Mouse (Mus musculus) CH12.LX (cell line): ENCODE measurements at regions not wholly inside any gene's neighbourhood (a gene's known extent, or its start where the extent isn't known, plus 50 kb on each side); places are given as distances from the start of the nearest gene placed in this dataset.

Source experiments
- DNase-seq: peaks from one replicate; pipeline ENCODE4 v3.0.0-alpha.2; 2013; ENCODE audit errors: extremely low read depth
- H3K27ac ChIP-seq: 2 replicates; pipeline ENCODE4 v1.5.1; 2012; ENCODE audit warnings: low read depth, mild to moderate bottlenecking, control low read depth, moderate library complexity; ENCODE audit not compliant: insufficient read depth
- H3K27me3 ChIP-seq: replicated peaks from 2 replicates; pipeline ENCODE3; 2012; ENCODE audit warnings: inconsistent platforms
- H3K36me3 ChIP-seq, 2 experiments: replicated peaks in 1 of 2; 2 replicates each; pipeline versions ENCODE3 to v1.6.1; 2012; ENCODE audit warnings: inconsistent platforms in 1 of 2, low read length in 1 of 2, mild to moderate bottlenecking in 1 of 2, mixed read lengths in 1 of 2, moderate library complexity in 1 of 2; ENCODE audit not compliant: control insufficient read depth in 1 of 2, insufficient read depth in 1 of 2
- H3K4me1 ChIP-seq, 2 experiments: 2 replicates each; pipeline ENCODE4 v1.6.1; 2012; ENCODE audit warnings: inconsistent platforms in 1 of 2, moderate library complexity in 1 of 2; ENCODE audit not compliant: insufficient read depth in 2 of 2, control insufficient read depth in 1 of 2
- H3K4me2 ChIP-seq: 2 replicates; pipeline ENCODE4 v1.6.1; 2012; ENCODE audit warnings: low read depth, mild to moderate bottlenecking, control low read depth; ENCODE audit not compliant: poor library complexity, insufficient read depth, severe bottlenecking
- H3K4me3 ChIP-seq, 3 experiments: fragments of 150-350 bp in 1 of 3; sonication (generic) in 1 of 3; replicated peaks in 1 of 3; 2 replicates each; pipeline versions ENCODE3 to v1.5.1; 2011 to 2012; ENCODE audit warnings: low read depth in 2 of 3, low read length in 2 of 3, mild to moderate bottlenecking in 2 of 3, moderate library complexity in 2 of 3, control low read depth in 1 of 3, improper control_type of control experiment in 1 of 3, inconsistent platforms in 1 of 3, mixed read lengths in 1 of 3; ENCODE audit not compliant: poor library complexity in 1 of 3
- H3K79me2 ChIP-seq: replicated peaks from 2 replicates; pipeline ENCODE4 v1.6.1; 2012; ENCODE audit warnings: mild to moderate bottlenecking, moderate library complexity; ENCODE audit not compliant: control insufficient read depth, poor library complexity, insufficient read depth, severe bottlenecking; ENCODE audit errors: extremely low read depth
- H3K9ac ChIP-seq: 2 replicates; pipeline ENCODE4 v1.6.1; 2012; ENCODE audit warnings: low read depth, mild to moderate bottlenecking, control low read depth, moderate library complexity; ENCODE audit not compliant: insufficient read depth
- H3K9me3 ChIP-seq: replicated peaks from 2 replicates; pipeline ENCODE3; 2012; ENCODE audit warnings: low read length, inconsistent platforms, mixed read lengths
- BHLHE40 ChIP-seq: IDR thresholded peaks from 2 replicates; pipeline ENCODE4 v1.6.1; 2011; ENCODE audit warnings: mild to moderate bottlenecking, low read depth, low read length, improper control_type of control experiment
- CHD1 ChIP-seq: IDR thresholded peaks from 2 replicates; pipeline ENCODE4 v1.6.1; 2012; ENCODE audit warnings: low read depth, low read length, improper control_type of control experiment, inconsistent platforms
- CHD2 ChIP-seq: IDR thresholded peaks from 2 replicates; pipeline ENCODE4 v1.6.1; 2011; ENCODE audit warnings: low read length, improper control_type of control experiment
- ELF1 ChIP-seq: IDR thresholded peaks from 2 replicates; pipeline ENCODE4 v1.6.1; 2014; ENCODE audit warnings: low read depth, mild to moderate bottlenecking, inconsistent platforms, low read length, improper control_type of control experiment
- EP300 ChIP-seq: IDR thresholded peaks from 2 replicates; pipeline ENCODE4 v1.6.1; 2011; ENCODE audit warnings: low read length, improper control_type of control experiment
- ETS1 ChIP-seq: conservative IDR thresholded peaks from 2 replicates; pipeline ENCODE4 v1.6.1; 2012; ENCODE audit warnings: low read depth, mild to moderate bottlenecking, inconsistent platforms, low read length, improper control_type of control experiment, moderate library complexity
- GABPA ChIP-seq: IDR thresholded peaks from 2 replicates; pipeline ENCODE4 v1.6.1; 2012; ENCODE audit warnings: low read depth, low read length, improper control_type of control experiment, inconsistent platforms; ENCODE audit not compliant: insufficient replicate concordance
- HCFC1 ChIP-seq: IDR thresholded peaks from 2 replicates; pipeline ENCODE4 v1.6.1; 2012; ENCODE audit warnings: low read depth, mild to moderate bottlenecking, inconsistent platforms, low read length, improper control_type of control experiment
- IRF4 ChIP-seq: IDR thresholded peaks from 2 replicates; pipeline ENCODE4 v1.6.1; 2014; ENCODE audit warnings: low read depth, mild to moderate bottlenecking, inconsistent platforms, low read length, improper control_type of control experiment
- JUN ChIP-seq: IDR thresholded peaks from 2 replicates; pipeline ENCODE4 v1.6.1; 2011; ENCODE audit warnings: low read depth, mild to moderate bottlenecking, low read length, improper control_type of control experiment, moderate library complexity; ENCODE audit not compliant: insufficient read depth
- JUND ChIP-seq: conservative IDR thresholded peaks from 2 replicates; pipeline ENCODE4 v1.6.1; 2011; ENCODE audit warnings: low read depth, low read length, improper control_type of control experiment
- MAFK ChIP-seq: IDR thresholded peaks from 2 replicates; pipeline ENCODE4 v1.6.1; 2011; ENCODE audit warnings: low read length, improper control_type of control experiment; ENCODE audit not compliant: insufficient replicate concordance
- MAX ChIP-seq: IDR thresholded peaks from 2 replicates; pipeline ENCODE4 v1.6.1; 2011; ENCODE audit warnings: low read length, improper control_type of control experiment
- MAZ ChIP-seq: IDR thresholded peaks from 2 replicates; pipeline ENCODE4 v1.6.1; 2012; ENCODE audit warnings: low read depth, mild to moderate bottlenecking, inconsistent platforms, low read length, improper control_type of control experiment, moderate library complexity
- MEF2A ChIP-seq: IDR thresholded peaks from 2 replicates; pipeline ENCODE4 v1.6.1; 2014; ENCODE audit warnings: low read depth, mild to moderate bottlenecking, inconsistent platforms, low read length, improper control_type of control experiment, borderline replicate concordance
- MXI1 ChIP-seq: IDR thresholded peaks from 2 replicates; pipeline ENCODE4 v1.6.1; 2011; ENCODE audit warnings: mild to moderate bottlenecking, low read depth, low read length, improper control_type of control experiment
- MYC ChIP-seq: IDR thresholded peaks from 2 replicates; pipeline ENCODE4 v1.6.1; 2011; ENCODE audit warnings: low read depth, mild to moderate bottlenecking, improper control_type of control experiment, low read length
- PAX5 ChIP-seq: IDR thresholded peaks from 2 replicates; pipeline ENCODE4 v1.6.1; 2012; ENCODE audit warnings: low read length, inconsistent platforms, mixed read lengths
- POLR2A ChIP-seq: IDR thresholded peaks from 2 replicates; pipeline ENCODE4 v1.6.1; 2011; ENCODE audit warnings: low read depth, mild to moderate bottlenecking, improper control_type of control experiment, low read length
- RAD21 ChIP-seq: IDR thresholded peaks from 2 replicates; pipeline ENCODE4 v1.6.1; 2011; ENCODE audit warnings: low read depth, mild to moderate bottlenecking, low read length, improper control_type of control experiment, moderate library complexity
- RCOR1 ChIP-seq: conservative IDR thresholded peaks from 2 replicates; pipeline ENCODE4 v1.6.1; 2012; ENCODE audit warnings: low read depth, mild to moderate bottlenecking, inconsistent platforms, low read length, improper control_type of control experiment
- SIN3A ChIP-seq: IDR thresholded peaks from 2 replicates; pipeline ENCODE4 v1.6.1; 2012; ENCODE audit warnings: low read length, improper control_type of control experiment, inconsistent platforms
- TCF12 ChIP-seq: IDR thresholded peaks from 2 replicates; pipeline ENCODE4 v1.6.1; 2014; ENCODE audit warnings: low read depth, mild to moderate bottlenecking, inconsistent platforms, low read length, improper control_type of control experiment
- USF1 ChIP-seq: IDR thresholded peaks from 2 replicates; pipeline ENCODE4 v1.6.1; 2014; ENCODE audit warnings: low read depth, mild to moderate bottlenecking, inconsistent platforms, low read length, improper control_type of control experiment
- USF2 ChIP-seq: conservative IDR thresholded peaks from 2 replicates; pipeline ENCODE4 v1.6.1; 2011; ENCODE audit warnings: low read depth, low read length, improper control_type of control experiment
- ZC3H11A ChIP-seq: IDR thresholded peaks from 2 replicates; pipeline ENCODE4 v1.6.1; 2012; ENCODE audit warnings: low read depth, mild to moderate bottlenecking, inconsistent platforms, low read length, improper control_type of control experiment
- dilution Hi-C: fragments of 300-500 bp; cut with MboI; formaldehyde crosslinking; loops from 2 replicates; pipeline ENCODE4 v1.14.3; 2020; ENCODE audit warnings: low sequenced_read_pairs; ENCODE audit not compliant: extremely low pct_unique_long_range_greater_than_20kb, extremely low pct_ligation_motif_present
- in situ Hi-C: fragments of 300-500 bp; cut with MboI; formaldehyde crosslinking; loops from 3 replicates; pipeline ENCODE4 v1.14.3; 2019; ENCODE audit warnings: low sequenced_read_pairs, low pct_ligation_motif_present, low pct_unique_long_range_greater_than_20kb, mixed read lengths

DNA sequence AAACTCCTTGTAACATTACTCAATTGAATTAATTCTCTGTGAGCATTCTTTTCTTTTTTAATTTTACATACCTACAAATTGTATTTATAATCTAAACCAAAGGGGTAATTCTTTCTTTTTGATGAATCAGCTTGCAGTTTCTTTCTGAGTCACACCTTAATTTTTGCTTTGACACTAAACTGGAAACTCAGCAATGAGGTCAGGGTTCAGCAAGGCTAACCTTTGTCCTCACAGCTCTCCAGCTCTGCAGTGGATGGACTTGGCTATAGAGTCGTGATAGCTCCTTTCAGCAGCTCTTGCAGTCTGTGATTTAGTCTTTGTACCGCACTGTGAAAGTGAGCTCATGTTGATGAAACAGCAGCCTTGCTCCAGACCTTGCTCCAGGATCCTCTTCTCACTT, 1093.0 kb upstream of the 2610301B20Rik start:
- peak; percentile 35 for DNase-seq
- dilution Hi-C loops (no loop called here), in situ Hi-C loops (no loop called here)

DNA sequence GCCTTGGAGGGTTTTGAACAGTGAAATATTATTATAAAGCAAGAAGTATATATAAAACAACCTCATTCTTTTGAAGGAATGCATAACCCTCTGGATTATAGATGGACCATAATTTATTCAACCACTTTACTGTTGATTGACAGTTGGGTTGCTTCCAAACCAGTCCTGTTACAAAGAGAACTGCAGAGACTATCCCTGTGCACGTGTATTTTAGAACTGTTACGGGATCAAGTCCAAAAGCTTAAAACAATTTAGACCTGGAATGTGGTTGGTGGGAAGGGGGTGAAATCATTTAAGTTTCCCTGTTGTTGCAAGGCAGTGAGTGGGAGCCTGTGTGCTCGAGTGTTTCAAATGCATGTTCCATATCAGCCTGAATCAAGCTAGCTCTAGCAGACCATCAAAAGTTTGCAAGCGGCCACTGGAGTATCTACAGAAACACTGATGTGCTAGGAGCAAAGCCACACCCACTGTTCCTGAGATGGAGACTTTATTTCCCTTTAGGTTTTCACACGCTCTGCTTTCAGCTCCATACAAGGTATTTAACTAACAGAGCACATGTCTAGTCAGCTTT, 1086.4 kb upstream of the 2610301B20Rik start:
- in situ Hi-C loops, result no loop called here

More for the DNA sequence above, 1093.0 kb upstream of the 2610301B20Rik start:
- no peak overlapping the region for H3K4me2 ChIP-seq
- H3K4me1 ChIP-seq, result peaks cover 7 to 11% of the 10 kb centered on the region in 2 experiments
- TF ChIP-seq POLR2A, result no peak
- no peak for TF ChIP-seq RAD21
- no peak for TF ChIP-seq CHD2
- peak; percentile 90 for TF ChIP-seq JUND
- peak; percentile 61; the same call in 1 of the 2 replicates for TF ChIP-seq MAFK
- no peak for TF ChIP-seq MXI1
- no peak for TF ChIP-seq USF1
- no peak for TF ChIP-seq CHD1
- TF ChIP-seq GABPA, result no peak
- no peak for TF ChIP-seq MEF2A
- TF ChIP-seq PAX5, result no peak
- no peak for TF ChIP-seq MYC
- TF ChIP-seq TCF12, result no peak
- peak; percentile 74 for TF ChIP-seq EP300
- TF ChIP-seq RCOR1, result no peak
- no peak for TF ChIP-seq USF2
- TF ChIP-seq ETS1, result 0 out of 2 replicates have a peak, but pooled peaks have one; percentile 23
- TF ChIP-seq ELF1, result no peak
- TF ChIP-seq JUN, result peak; percentile 84
- TF ChIP-seq HCFC1, result no peak
- TF ChIP-seq BHLHE40, result no peak
- TF ChIP-seq SIN3A, result no peak
- peak; percentile 83; the same call in 1 of the 2 replicates for TF ChIP-seq IRF4
- TF ChIP-seq MAZ, result no peak
- no peak for TF ChIP-seq ZC3H11A
- no peak overlapping the region for H3K27ac ChIP-seq
- H3K27me3 ChIP-seq, result no peaks in the 10 kb centered on the region
- H3K4me3 ChIP-seq, result no peak overlapping the region
- H3K36me3 ChIP-seq, result no peaks in the 10 kb centered on the region
- no peaks in the 10 kb centered on the region for H3K9me3 ChIP-seq
- no peak overlapping the region for H3K9ac ChIP-seq
- no peaks in the 10 kb centered on the region for H3K79me2 ChIP-seq

More for the DNA sequence above, 1086.4 kb upstream of the 2610301B20Rik start:
- Histone ChIP-seq H3K27ac (no peak overlapping the region), H3K9ac (no peak overlapping the region), H3K4me1 (peaks cover 0 to 6% of the 10 kb centered on the region in 2 experiments; a peak in 2 of 4 replicates), H3K79me2 (no peaks in the 10 kb centered on the region), H3K27me3 (no peaks in the 10 kb centered on the region), H3K9me3 (no peaks in the 10 kb centered on the region), H3K36me3 (no peaks in the 10 kb centered on the region), H3K4me2 (no peak overlapping the region), H3K4me3 (no peak overlapping the region)
- DNase-seq, result no peak
- no peak for TF ChIP-seq MEF2A
- TF ChIP-seq MAZ, result no peak
- TF ChIP-seq MXI1, result no peak
- no peak for TF ChIP-seq BHLHE40
- TF ChIP-seq MAX, result no peak
- dilution Hi-C loops, result no loop called here
